Mouse (Mus musculus) liver, embryonic 14.5 days (tissue): Measurements from ENCODE around the gene Tmcc1.

ENCODE experiments used
- CTCF ChIP-seq: IDR thresholded peaks from 2 replicates; pipeline ENCODE4 v1.5.1; 2016; ENCODE audit warnings: antibody characterized with exemption, low read depth, control low read depth
- EP300 ChIP-seq: IDR thresholded peaks from 2 replicates; pipeline ENCODE4 v1.6.1; 2016; ENCODE audit warnings: antibody characterized with exemption, low read depth

DNA sequence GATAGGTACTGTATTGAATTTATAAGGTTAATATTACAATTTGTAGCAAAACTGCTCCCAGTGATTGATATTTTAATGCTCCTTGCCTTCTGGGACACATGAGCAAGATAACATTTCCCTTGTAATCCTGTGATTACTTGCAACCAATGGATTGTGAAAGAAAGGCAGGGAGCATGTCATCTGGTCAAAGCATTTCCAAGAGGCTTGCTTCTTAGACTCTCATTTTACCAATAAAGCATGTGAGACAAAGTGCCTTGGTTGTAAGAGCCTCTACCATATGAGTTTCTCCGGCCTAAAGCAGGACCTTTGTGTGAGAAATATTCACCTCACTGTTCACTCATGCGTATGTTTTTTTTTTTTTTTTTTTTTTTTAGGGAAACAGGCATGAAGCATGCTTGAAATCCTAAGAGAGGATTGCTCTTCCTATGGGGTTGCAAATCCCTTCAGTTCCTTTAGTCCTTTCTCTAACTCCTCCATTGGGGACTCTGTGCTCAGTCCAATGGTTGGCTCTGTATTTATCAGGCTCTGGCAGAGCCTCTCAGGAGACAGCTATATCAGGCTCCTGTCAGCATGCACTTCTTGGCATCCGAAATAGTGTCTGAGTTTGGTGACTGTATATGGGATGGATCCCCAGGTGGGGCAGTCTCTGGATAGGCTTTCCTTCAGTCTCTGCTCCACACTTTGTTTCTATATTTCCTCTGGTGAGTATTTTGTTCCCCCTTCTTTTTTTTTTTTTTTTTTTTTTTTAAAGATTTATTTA is 134.6 kb downstream of the Tmcc1 start:
- TF ChIP-seq CTCF (no peak), EP300 (no peak)
